Mouse (Mus musculus) cerebellum, adult 2 months (tissue): Measurements from ENCODE around the gene Apol7e.

Source experiments
- CTCF ChIP-seq: fragments of 200-500 bp; IDR thresholded peaks from 2 replicates; pipeline ENCODE4 v1.5.1; 2011; ENCODE audit warnings: low read depth, mild to moderate bottlenecking, control low read depth, low read length, moderate library complexity, borderline replicate concordance; ENCODE audit not compliant: insufficient read depth
- POLR2A ChIP-seq: fragments of 200-500 bp; IDR thresholded peaks from 2 replicates; pipeline ENCODE4 v1.6.1; 2011; ENCODE audit warnings: low read length, control low read depth, borderline replicate concordance; ENCODE audit not compliant: insufficient read depth

GRCm38 (mm10) chr15:77763050-77763449 is 64.4 kb downstream of the Apol7e start:
- no peak for TF ChIP-seq POLR2A
- TF ChIP-seq CTCF: no peak
